Comparison of ENCODE assay signal across 11 mouse cellular contexts in the genomic region with DNA sequence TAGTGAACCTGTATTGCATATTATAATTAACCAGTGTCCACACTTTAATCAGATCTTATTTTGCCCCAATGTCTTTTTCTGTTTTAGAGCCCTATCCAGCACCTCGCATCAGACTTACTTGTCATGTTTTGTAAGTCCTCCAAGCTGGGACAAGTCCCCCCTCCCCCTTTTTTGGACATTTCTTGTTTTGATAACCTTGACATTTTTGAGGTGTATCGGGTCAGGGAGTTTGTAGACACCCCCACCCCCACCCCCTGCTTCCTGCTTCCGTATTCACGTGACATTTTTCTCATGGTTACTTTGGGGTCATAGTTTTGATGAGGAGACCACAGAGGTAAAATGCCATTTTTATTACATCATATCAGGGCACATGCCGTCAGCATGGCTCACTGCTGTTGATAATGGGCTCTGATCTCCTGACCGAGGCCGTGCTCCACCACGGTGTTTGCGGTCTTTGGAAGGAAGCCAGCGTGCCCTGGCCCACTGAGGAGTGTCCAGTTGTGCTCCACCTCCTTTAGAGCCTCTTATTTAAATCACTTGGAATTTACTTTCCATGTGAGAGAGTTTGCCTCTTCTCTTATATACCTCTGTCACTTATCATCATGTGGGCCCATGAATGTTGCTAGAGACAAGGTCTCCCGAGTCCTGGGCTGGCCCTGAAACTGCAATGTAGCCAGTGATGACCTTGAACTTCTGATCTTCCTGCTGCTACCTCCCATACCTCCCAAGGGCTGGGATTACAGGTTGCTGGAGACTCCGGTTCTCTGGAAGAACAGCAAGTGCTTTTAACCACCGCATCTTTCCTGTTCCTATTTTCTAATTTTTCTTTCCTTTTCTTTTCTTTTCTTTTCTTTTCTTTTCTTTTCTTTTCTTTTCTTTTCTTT. TPM values are rescaled to one million over a fixed set of nuclear protein-coding genes. Genes with fewer than 3 reads are reported as not detected.
DNase-seq lines count a peak whose midpoint lies in the region; ATAC-seq lines count a peak whose summit lies in the region.
"Had no signal": no experiment of that assay in that cellular context is flagged by ENCODE, and none has a peak within 500 bp of the region (broad histone marks: within the 10 kb centered on the region; RNA-seq: fewer than 3 reads in every experiment).

No protein-coding gene starts in this region.

- no peak overlapping the region for H3K9ac ChIP-seq in kidney, embryonic 15.5 days
- H3K9ac ChIP-seq in stomach, embryonic 14.5 days (replicated peaks; ENCODE audit: low read depth, low read length), result no peak overlapping the region

- peaks cover 49% of the 10 kb centered on the region for H3K4me1 ChIP-seq in kidney, embryonic 15.5 days
- peaks cover 33% of the 10 kb centered on the region for H3K4me1 ChIP-seq in stomach, embryonic 14.5 days (ENCODE audit: control insufficient read depth, insufficient read depth, low read length)

- peak; percentile 4 to 42 for DNase-seq in cerebellum, postnatal 10 days
- DNase-seq in cerebellum, postnatal 4 days (ENCODE audit: low spot score in 2 of 2), result no peak
- no peak for DNase-seq in kidney, postnatal 14 days
- peak; percentile 70 for DNase-seq in adrenal gland, postnatal 10 days
- DNase-seq in adipocyte (ENCODE audit: low spot score), result no peak
- DNase-seq in thymus, postnatal 4 days, result no peak

- no peaks in the 10 kb centered on the region for H3K36me3 ChIP-seq in kidney, embryonic 15.5 days
- H3K36me3 ChIP-seq in stomach, embryonic 14.5 days (ENCODE audit: control insufficient read depth, insufficient read depth, low read length), result no peaks in the 10 kb centered on the region
- H3K36me3 ChIP-seq: hindbrain, embryonic 15.5 days had no signal

- H3K27me3 ChIP-seq in kidney, embryonic 15.5 days, result no peaks in the 10 kb centered on the region
- no peaks in the 10 kb centered on the region for H3K27me3 ChIP-seq in stomach, embryonic 14.5 days (ENCODE audit: control insufficient read depth, insufficient read depth, low read length)
- H3K27me3 ChIP-seq: hindbrain, embryonic 15.5 days had no signal

- no peak overlapping the region for H3K4me3 ChIP-seq in kidney, embryonic 15.5 days (replicated peaks)
- no peak overlapping the region for H3K4me3 ChIP-seq in stomach, embryonic 14.5 days (ENCODE audit: low read depth, low read length)

- 47% methylated on average over 13 of the region's 13 CpGs for WGBS in kidney, embryonic 15.5 days
- 68% methylated on average over 13 of the region's 13 CpGs for WGBS in stomach, embryonic 14.5 days

- no peak for ATAC-seq in kidney, embryonic 15.5 days (replicated peaks; ENCODE audit: low FRiP score)
- no peak for ATAC-seq in stomach, embryonic 14.5 days (ENCODE audit: insufficient number of reproducible peaks, insufficient read depth, low FRiP score, low read depth)

- H3K9me3 ChIP-seq in kidney, embryonic 15.5 days (replicated peaks), result no peaks in the 10 kb centered on the region
- no peaks in the 10 kb centered on the region for H3K9me3 ChIP-seq in stomach, embryonic 14.5 days (ENCODE audit: control insufficient read depth, low read depth, low read length)
- H3K9me3 ChIP-seq: hindbrain, embryonic 15.5 days had no signal

- H3K27ac ChIP-seq in kidney, embryonic 15.5 days, result 0 out of 2 replicates have a peak overlapping the region, but pooled peaks have one; percentile 66
- H3K27ac ChIP-seq in stomach, embryonic 14.5 days (ENCODE audit: low read length), result peak overlapping the region; percentile 86; the same call in 1 of the 2 replicates

- no peak overlapping the region for H3K4me2 ChIP-seq in kidney, embryonic 15.5 days
- 0 out of 2 replicates have a peak overlapping the region, but pooled peaks have one; percentile 38 for H3K4me2 ChIP-seq in stomach, embryonic 14.5 days (replicated peaks; ENCODE audit: low read depth, low read length)

RNA-seq across cellular contexts. Expression of gene Bcar1, which starts 3.2 kb away (rescaled TPM):
- polyA plus RNA-seq in kidney, embryonic 15.5 days (2015; fragmentation: Nextera tagmentation; extraction: Ambion mirVana), result 45.7 and 53.8 TPM in 2 replicates
- 10 to 100 TPM; 53.4 to 62.7 TPM for total RNA-seq in adrenal gland, postnatal 10 days (2021)
- polyA plus RNA-seq in stomach, embryonic 14.5 days (2014; fragmentation: Nextera tagmentation; extraction: Ambion mirVana), result 43.5 and 46.5 TPM in 2 replicates
- total RNA-seq: monocyte, adult 5-6 weeks had no signal

RNA-seq across cellular contexts. Expression of gene Ctrb1, which starts 56.0 kb away (rescaled TPM):
- polyA plus RNA-seq in kidney, embryonic 15.5 days (2015; fragmentation: Nextera tagmentation; extraction: Ambion mirVana), result 0.45 and 5.2 TPM in 2 replicates
- under 1 TPM in 1 of 2 experiments, not detected in 1; 0.42 TPM for total RNA-seq in adrenal gland, postnatal 10 days (2021)
- polyA plus RNA-seq in stomach, embryonic 14.5 days (2014; fragmentation: Nextera tagmentation; extraction: Ambion mirVana), result 201 TPM in 1 of 2 replicates, not detected in the other
- total RNA-seq: left cerebral cortex, postnatal 36 days; monocyte, adult 5-6 weeks had no signal

Comparison
In these comparisons a context has a peak if more than half of its experiments do, and no peak if none do; other contexts are left out.
1. DNase-seq: peak in cerebellum, postnatal 10 days (2 of 2) and adrenal gland, postnatal 10 days (single experiment); none in cerebellum, postnatal 4 days (0 of 2), kidney, postnatal 14 days (single experiment), adipocyte (single experiment) and thymus, postnatal 4 days (single experiment).